Mouse (Mus musculus) heart, embryonic 16.5 days (tissue): ENCODE data around the gene Ldlrad1. TPM values are rescaled to one million over a fixed set of nuclear protein-coding genes. Genes with fewer than 3 reads are reported as not detected.
A peak's percentile ranks its signal among the peaks of the same experiment; 100 is the strongest.

Experiments
- ATAC-seq: fragments of 200-750 bp; cut with Nextera tagmentation; replicated peaks from 2 replicates; pipeline ENCODE4 v1.8.0; 2017; ENCODE audit warnings: moderate number of reproducible peaks; ENCODE audit not compliant: insufficient read depth, low FRiP score; ENCODE audit errors: extremely low read depth
- H3K27ac ChIP-seq: fragments of 300-500 bp; sonication (generic); 2 replicates; pipeline ENCODE4 v1.5.1; 2014; ENCODE audit warnings: mild to moderate bottlenecking, low read length, control low read depth, moderate library complexity
- H3K27me3 ChIP-seq: fragments of 300-500 bp; sonication (generic); 2 replicates; pipeline ENCODE4 v1.6.1; 2014; ENCODE audit warnings: low read length, mixed read lengths; ENCODE audit not compliant: control insufficient read depth, insufficient read depth
- H3K36me3 ChIP-seq: fragments of 300-500 bp; sonication (generic); 2 replicates; pipeline ENCODE4 v1.6.1; 2014; ENCODE audit not compliant: control insufficient read depth, insufficient read depth
- H3K4me1 ChIP-seq: fragments of 300-500 bp; sonication (generic); 2 replicates; pipeline ENCODE4 v1.6.1; 2014; ENCODE audit warnings: low read length, mixed read lengths; ENCODE audit not compliant: control insufficient read depth, insufficient read depth
- H3K4me2 ChIP-seq: fragments of 300-500 bp; sonication (generic); 2 replicates; pipeline ENCODE4 v1.6.1; 2014; ENCODE audit warnings: low read depth, mild to moderate bottlenecking, control low read depth, low read length
- H3K4me3 ChIP-seq: fragments of 300-500 bp; sonication (generic); 2 replicates; pipeline ENCODE4 v1.5.1; 2014; ENCODE audit warnings: mild to moderate bottlenecking, control low read depth, low read length
- H3K9ac ChIP-seq: fragments of 300-500 bp; sonication (generic); 2 replicates; pipeline ENCODE4 v1.6.1; 2014; ENCODE audit warnings: low read length, control low read depth
- H3K9me3 ChIP-seq: fragments of 300-500 bp; sonication (generic); replicated peaks from 2 replicates; pipeline ENCODE4 v1.6.1; 2016; ENCODE audit warnings: low read length; ENCODE audit not compliant: control insufficient read depth
- WGBS: fragments of 180-500 bp; shearing (Covaris S2); extraction: QIAGEN DNeasy Blood & Tissue Kit; methylation state at CpG from one replicate; pipeline ENCODE4 v1.1.7; 2014; 5-methylcytosine and 5-hydroxymethylcytosine counted together
- polyA plus RNA-seq: library from polyadenylated mRNA; unstranded; fragments of >200 nt; fragmentation: Nextera tagmentation; extraction: Ambion mirVana; gene quantifications from 2 replicates; pipeline ENCODE4 v1.2.1, GENCODE M21; 2015

Gene Ldlrad1
- polyA plus RNA-seq = not detected in 2 replicates

- Histone ChIP-seq H3K36me3 (peaks cover 6% of the 10 kb centered on the region), H3K9me3 (no peaks in the 10 kb centered on the region), H3K9ac (no peak within 1 kb of the TSS), H3K4me2 (no peak within 1 kb of the TSS), H3K4me3 (no peak within 1 kb of the TSS), H3K4me1 (peaks cover 5% of the 10 kb centered on the region; the same call in 1 of the 2 replicates), H3K27me3 (peaks cover 17% of the 10 kb centered on the region), H3K27ac (no peak within 1 kb of the TSS)
- 89% methylated on average over 3 of the region's 3 CpGs for WGBS
- no peak for ATAC-seq
Measured at GRCm38 (mm10) chr4:107208880-107209279, at the start of gene Ldlrad1. Gene Ldlrad1, plus strand, starts transcription at chr4:107209180.

DNA sequence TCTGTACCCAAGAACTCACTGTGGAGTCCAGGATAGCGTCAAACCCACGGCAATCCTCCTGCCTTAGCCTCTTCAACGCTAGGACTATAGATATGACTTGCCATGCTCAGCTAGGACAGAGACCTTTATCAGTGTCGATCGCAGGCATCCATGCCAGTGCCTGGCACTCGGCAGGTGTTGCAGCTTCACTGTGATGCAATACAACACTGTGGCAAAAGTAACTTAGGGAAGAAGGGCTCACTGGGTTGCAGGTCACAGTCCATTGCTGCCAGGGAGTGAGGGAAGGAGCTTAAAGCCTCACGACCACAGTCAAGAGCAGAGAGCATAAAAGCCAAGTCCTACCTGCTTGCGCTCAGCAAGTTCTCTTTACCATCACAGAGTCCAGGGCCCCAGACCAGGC, 48.8 kb upstream of the Ldlrad1 start:
- H3K9ac ChIP-seq = no peak overlapping the region
- H3K36me3 ChIP-seq = peaks cover 7% of the 10 kb centered on the region; the same call in 1 of the 2 replicates
- no peaks in the 10 kb centered on the region for H3K9me3 ChIP-seq
- H3K27ac ChIP-seq = no peak overlapping the region
- no peaks in the 10 kb centered on the region for H3K27me3 ChIP-seq
- no peak overlapping the region for H3K4me3 ChIP-seq
- H3K4me1 ChIP-seq = peaks cover 4% of the 10 kb centered on the region
- WGBS = 84% methylated on average over 8 of the region's 8 CpGs
- ATAC-seq = no peak
- H3K4me2 ChIP-seq = no peak overlapping the region

DNA sequence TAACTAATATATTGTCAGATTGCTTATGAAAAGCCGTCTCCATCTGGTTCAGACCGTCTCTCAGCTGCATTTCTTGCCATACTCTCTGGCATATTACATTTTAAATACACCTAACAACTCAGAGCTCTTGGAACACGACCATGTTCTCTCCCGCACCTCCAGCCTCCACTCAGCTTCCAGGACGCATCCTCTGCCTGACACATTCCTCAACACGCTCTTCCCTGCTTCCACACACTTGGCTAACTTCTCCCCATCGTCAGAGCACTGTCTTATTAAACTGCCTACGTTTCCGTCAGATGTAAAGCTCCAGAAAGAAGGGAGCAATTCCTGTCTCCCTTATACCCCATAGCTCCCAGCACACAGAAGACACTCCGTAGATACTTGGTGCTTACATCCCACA, 45.6 kb upstream of the Ldlrad1 start:
- no peaks in the 10 kb centered on the region for H3K4me1 ChIP-seq
- H3K27ac ChIP-seq = no peak overlapping the region
- H3K36me3 ChIP-seq = peaks cover 11% of the 10 kb centered on the region
- no peaks in the 10 kb centered on the region for H3K27me3 ChIP-seq
- 80% methylated on average over 10 of the region's 10 CpGs for WGBS
- no peak for ATAC-seq
- H3K9ac ChIP-seq = no peak overlapping the region
- no peak overlapping the region for H3K4me3 ChIP-seq
- no peaks in the 10 kb centered on the region for H3K9me3 ChIP-seq
- no peak overlapping the region for H3K4me2 ChIP-seq

- H3K9me3 ChIP-seq = no peaks in the 10 kb centered on the region
- no peaks in the 10 kb centered on the region for H3K27me3 ChIP-seq
- H3K27ac ChIP-seq = no peak overlapping the region
- WGBS = 41% methylated on average over 9 of the region's 9 CpGs
- H3K36me3 ChIP-seq = peaks cover 13% of the 10 kb centered on the region
- no peak overlapping the region for H3K4me2 ChIP-seq
- no peaks in the 10 kb centered on the region for H3K4me1 ChIP-seq
- H3K4me3 ChIP-seq = no peak overlapping the region
- no peak overlapping the region for H3K9ac ChIP-seq
- ATAC-seq = no peak; the same call in 1 of the 2 replicates
Measured at GRCm38 (mm10) chr4:107163756-107164587, 45.0 kb upstream of the Ldlrad1 start.

DNA sequence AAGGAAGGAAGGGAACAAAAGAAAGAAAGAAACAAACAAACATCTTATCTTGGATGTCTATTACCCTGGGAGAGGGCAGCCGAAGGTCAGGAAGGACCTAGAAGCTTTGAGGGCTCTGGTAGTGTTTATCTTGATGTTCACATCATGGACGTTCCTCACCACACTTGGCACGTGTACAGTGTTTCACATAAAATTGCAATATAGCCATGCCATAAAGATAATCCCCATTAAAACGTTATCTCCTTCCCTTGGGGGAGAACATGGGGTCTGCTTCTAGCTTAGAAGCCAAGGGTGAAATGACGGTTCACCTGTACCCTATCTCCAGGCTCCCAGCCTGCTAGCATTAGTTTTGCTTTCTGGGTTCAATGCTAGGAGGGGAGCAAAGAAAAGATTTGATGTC, 42.3 kb upstream of the Ldlrad1 start:
- no peak overlapping the region for H3K9ac ChIP-seq

GRCm38 (mm10) chr4:107167798-107168197, 41.2 kb upstream of the Ldlrad1 start:
- 81% methylated on average over 5 of the region's 5 CpGs for WGBS
- H3K4me2 ChIP-seq = no peak overlapping the region
- peaks cover 14% of the 10 kb centered on the region for H3K36me3 ChIP-seq
- no peak overlapping the region for H3K27ac ChIP-seq
- no peaks in the 10 kb centered on the region for H3K4me1 ChIP-seq
- H3K4me3 ChIP-seq = no peak overlapping the region
- H3K9me3 ChIP-seq = no peaks in the 10 kb centered on the region
- ATAC-seq = no peak
- no peak overlapping the region for H3K9ac ChIP-seq
- no peaks in the 10 kb centered on the region for H3K27me3 ChIP-seq

More for the DNA sequence above, 42.3 kb upstream of the Ldlrad1 start:
- no peak overlapping the region for H3K4me3 ChIP-seq
- ATAC-seq = no peak
- H3K9me3 ChIP-seq = no peaks in the 10 kb centered on the region
- no peak overlapping the region for H3K27ac ChIP-seq
- no peaks in the 10 kb centered on the region for H3K27me3 ChIP-seq
- WGBS = 64% methylated on average over 5 of the region's 5 CpGs
- H3K4me1 ChIP-seq = no peaks in the 10 kb centered on the region
- H3K4me2 ChIP-seq = no peak overlapping the region
- peaks cover 9% of the 10 kb centered on the region for H3K36me3 ChIP-seq

DNA sequence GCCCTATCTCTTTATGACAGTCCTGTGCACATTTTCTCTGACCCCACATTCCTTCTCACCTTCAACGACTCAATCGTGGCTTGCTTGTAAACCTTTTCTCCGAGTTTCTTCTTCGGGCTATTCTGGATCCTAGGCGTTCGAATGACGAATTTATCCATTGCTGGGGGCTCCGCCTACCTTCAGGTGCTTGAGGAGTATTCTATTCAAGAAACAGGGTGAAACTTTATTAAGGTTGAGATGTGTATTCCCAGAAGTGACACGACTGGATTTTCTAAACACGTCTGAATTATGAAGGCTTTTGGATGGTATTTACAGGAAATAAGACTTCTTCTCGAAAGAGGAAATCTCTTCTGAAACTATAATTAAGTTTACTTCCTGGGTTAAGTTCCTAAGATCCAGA, 31.5 kb upstream of the Ldlrad1 start:
- 36% methylated on average over 11 of the region's 11 CpGs for WGBS
- Histone ChIP-seq H3K9me3 (no peaks in the 10 kb centered on the region), H3K27me3 (no peaks in the 10 kb centered on the region), H3K27ac (peak overlapping the region; percentile 98), H3K4me3 (peak overlapping the region; percentile 99), H3K36me3 (peaks cover 21% of the 10 kb centered on the region; the same call in 1 of the 2 replicates), H3K4me1 (peaks cover 20% of the 10 kb centered on the region), H3K9ac (peak overlapping the region; percentile 95), H3K4me2 (peak overlapping the region; percentile 70)
- no peak for ATAC-seq

GRCm38 (mm10) chr4:107178182-107178829, 30.7 kb upstream of the Ldlrad1 start, which contains the start of gene Tmem59:
Gene Tmem59, plus strand, starts transcription at chr4:107178399.
- Histone ChIP-seq H3K36me3 (peaks cover 16% of the 10 kb centered on the region; the same call in 1 of the 2 replicates), H3K27me3 (no peaks in the 10 kb centered on the region), H3K4me3 (peak within 1 kb of the TSS; percentile 99), H3K9ac (peak within 1 kb of the TSS; percentile 95), H3K4me1 (peaks cover 23% of the 10 kb centered on the region), H3K27ac (peak within 1 kb of the TSS; percentile 98), H3K9me3 (no peaks in the 10 kb centered on the region), H3K4me2 (peak within 1 kb of the TSS; percentile 84)
- peak; percentile 93 for ATAC-seq
- under 1% methylated on average over 47 of the region's 49 CpGs for WGBS
